Mouse (Mus musculus): Measurements from ENCODE around the gene Agtrap. TPM values are rescaled to one million over a fixed set of nuclear protein-coding genes. Genes with fewer than 3 reads are reported as not detected.

Agtrap gene
- total RNA-seq, 2 experiments from 2014 or later, result 76.6 to 96.6 TPM

Other genes starting within 250 kb of the Agtrap start
- gene Zfp933, start 239.7 kb downstream of the Agtrap start, total RNA-seq (2021), result 10 to 100 TPM; 28.6 to 38.7 TPM
- 10 to 100 TPM; 16.0 to 20.6 TPM for gene Miip, start 219.2 kb downstream of the Agtrap start, total RNA-seq (2021)
- 10 to 100 TPM in 1 of 2 experiments, 1 to 10 TPM in 1; 9.8 to 10.2 TPM for gene Fv1, start 219.1 kb downstream of the Agtrap start, total RNA-seq (2021)
- 100 to 1,000 TPM; 150 to 219 TPM for gene Mfn2, start 183.3 kb downstream of the Agtrap start, total RNA-seq (2021)
- 10 to 100 TPM; 35.1 to 47.1 TPM for gene Plod1, start 151.3 kb downstream of the Agtrap start, total RNA-seq (2021)
- 10 to 100 TPM; 48.1 to 51.0 TPM for gene 2510039O18Rik, start 147.1 kb downstream of the Agtrap start, total RNA-seq (2021)
- gene Nppb, start 102.2 kb downstream of the Agtrap start, total RNA-seq (2021), result 1 to 10 TPM in 1 of 2 experiments, not detected in 1; 2.9 TPM
- gene Nppa, start 87.3 kb downstream of the Agtrap start, total RNA-seq (2021), result not detected
- 10 to 100 TPM; 10.0 to 12.6 TPM for gene Clcn6, start 49.2 kb downstream of the Agtrap start, total RNA-seq (2021)
- 10 to 100 TPM; 29.0 to 54.7 TPM for gene Mthfr, start 49.0 kb downstream of the Agtrap start, total RNA-seq (2021)
- 10 to 100 TPM; 23.1 to 27.1 TPM for gene Mad2l2, start 42.4 kb upstream of the Agtrap start, total RNA-seq (2021)
- gene Draxin, start 42.7 kb upstream of the Agtrap start, total RNA-seq (2021), result under 1 TPM; 0.10 to 0.20 TPM
- 10 to 100 TPM; 48.5 to 58.3 TPM for gene Fbxo6, start 64.1 kb upstream of the Agtrap start, total RNA-seq (2021)
- gene Fbxo44, start 72.5 kb upstream of the Agtrap start, total RNA-seq (2021), result 10 to 100 TPM; 10.7 to 12.9 TPM
- gene Fbxo2, start 72.6 kb upstream of the Agtrap start, total RNA-seq (2021), result 1 to 10 TPM; 3.9 to 5.1 TPM
- under 1 TPM; 0.13 to 0.63 TPM for gene Disp3, start 199.9 kb upstream of the Agtrap start, total RNA-seq (2021)

Measured in adrenal gland, postnatal 36 days (tissue).